Comparison of ENCODE assay signal across 23 mouse cellular contexts in genomic region chr5:100059326-100059725, GRCm38 (mm10). TPM values are rescaled to one million over a fixed set of nuclear protein-coding genes. Genes with fewer than 3 reads are reported as not detected.
DNase-seq lines count a peak whose midpoint lies in the region; ATAC-seq and TF ChIP-seq lines count a peak whose summit lies in the region.
"Had no signal": no experiment of that assay in that cellular context is flagged by ENCODE, and none has a peak within 500 bp of the region (broad histone marks: within the 10 kb centered on the region; RNA-seq: fewer than 3 reads in every experiment).

No protein-coding gene starts in this region.

- no peak for ATAC-seq in forebrain, embryonic 14.5 days
- ATAC-seq in limb, embryonic 13.5 days (ENCODE audit: low FRiP score, low read depth), result no peak
- ATAC-seq: activated CD4-positive, CD25-positive, alpha-beta regulatory T cell, adult 4 months; intestine, postnatal 0 days; Patski had no signal

- H3K9me3 ChIP-seq in forebrain, embryonic 14.5 days (replicated peaks; ENCODE audit: control insufficient read depth, low read length), result no peaks in the 10 kb centered on the region
- no peaks in the 10 kb centered on the region for H3K9me3 ChIP-seq in limb, embryonic 13.5 days
- H3K9me3 ChIP-seq: embryonic facial prominence, embryonic 12.5 days; heart, embryonic 13.5 days had no signal

- H3K4me2 ChIP-seq in forebrain, embryonic 14.5 days (ENCODE audit: low read length), result no peak overlapping the region
- no peak overlapping the region for H3K4me2 ChIP-seq in limb, embryonic 13.5 days (replicated peaks)
- H3K4me2 ChIP-seq: embryonic facial prominence, embryonic 12.5 days; heart, embryonic 13.5 days; liver, embryonic 11.5 days; lung, embryonic 14.5 days; midbrain, embryonic 11.5 days had no signal

- H3K4me1 ChIP-seq in forebrain, embryonic 14.5 days (ENCODE audit: control insufficient read depth, insufficient read depth, low read length), result peaks cover 17% of the 10 kb centered on the region
- H3K4me1 ChIP-seq in limb, embryonic 13.5 days, result peaks cover 33% of the 10 kb centered on the region

- H3K9ac ChIP-seq in forebrain, embryonic 14.5 days (ENCODE audit: low read length), result no peak overlapping the region
- no peak overlapping the region for H3K9ac ChIP-seq in limb, embryonic 13.5 days
- H3K9ac ChIP-seq: embryonic facial prominence, embryonic 12.5 days; heart, embryonic 13.5 days; lung, embryonic 14.5 days had no signal

- H3K36me3 ChIP-seq in forebrain, embryonic 14.5 days (ENCODE audit: control insufficient read depth, insufficient read depth, low read length), result peaks cover 48% of the 10 kb centered on the region
- H3K36me3 ChIP-seq in limb, embryonic 13.5 days, result peaks cover 53% of the 10 kb centered on the region

- no peak for DNase-seq in layer of hippocampus, adult 2 months (ENCODE audit: low spot score in 2 of 2)
- no peak for DNase-seq in layer of hippocampus, adult 11-12 months (ENCODE audit: low spot score)
- peak; percentile 66 for DNase-seq in brain, embryonic 14.5 days (ENCODE audit: low read depth)
- DNase-seq in forebrain, embryonic 14.5 days (ENCODE audit: low spot score), result peak; percentile 36
- DNase-seq in embryo, embryonic 10.5 days (ENCODE audit: low spot score), result no peak
- DNase-seq in heart, postnatal 4 days, result no peak
- DNase-seq: adrenal gland, postnatal 14 days; B cell, adult 2 months; cerebellum, adult 18-20 months; heart, postnatal 36 days; kidney, postnatal 10 days; layer of hippocampus, adult 9-11 months; lung, embryonic 14.5 days; lung, postnatal 4 days; thymus, postnatal 4 days had no signal

- no peak overlapping the region for H3K4me3 ChIP-seq in layer of hippocampus, adult 2 months
- no peak overlapping the region for H3K4me3 ChIP-seq in forebrain, embryonic 14.5 days (ENCODE audit: low read depth, low read length)
- no peak overlapping the region for H3K4me3 ChIP-seq in limb, embryonic 13.5 days
- H3K4me3 ChIP-seq: embryonic facial prominence, embryonic 12.5 days; heart, embryonic 13.5 days had no signal

- H3K27me3 ChIP-seq in forebrain, embryonic 14.5 days (replicated peaks; ENCODE audit: control insufficient read depth, insufficient read depth, low read length), result no peaks in the 10 kb centered on the region
- H3K27me3 ChIP-seq in limb, embryonic 13.5 days, result no peaks in the 10 kb centered on the region
- H3K27me3 ChIP-seq: embryonic facial prominence, embryonic 12.5 days; heart, embryonic 13.5 days; Patski had no signal

- no peak for TF ChIP-seq POLR2A in brain, embryonic 14.5 days (IDR thresholded peaks at IDR 0.05; ENCODE audit: borderline replicate concordance, extremely low read depth, insufficient read depth, insufficient read length, poor library complexity, severe bottlenecking)

- WGBS in forebrain, embryonic 14.5 days, result 37% methylated on average over 6 of the region's 6 CpGs
- WGBS in limb, embryonic 13.5 days, result 54% methylated on average over 6 of the region's 6 CpGs

- peak overlapping the region; percentile 63 for H3K27ac ChIP-seq in layer of hippocampus, adult 2 months
- H3K27ac ChIP-seq in forebrain, embryonic 14.5 days (ENCODE audit: low read depth, low read length), result 0 out of 2 replicates have a peak overlapping the region, but pooled peaks have one; percentile 55
- peak overlapping the region; percentile 34; the same call in 1 of the 2 replicates for H3K27ac ChIP-seq in limb, embryonic 13.5 days
- H3K27ac ChIP-seq: embryonic facial prominence, embryonic 12.5 days; heart, embryonic 13.5 days had no signal

- TF ChIP-seq CTCF in layer of hippocampus, adult 2 months (conservative IDR thresholded peaks at IDR 0.05), result no peak
- TF ChIP-seq CTCF in brain, embryonic 14.5 days (IDR thresholded peaks at IDR 0.05; ENCODE audit: borderline replicate concordance, extremely low read depth, insufficient read depth, insufficient read length), result no peak

RNA-seq across cellular contexts. Expression of gene Enoph1, which starts 19.5 kb away (rescaled TPM):
- 10 to 100 TPM; 50.8 to 51.9 TPM for total RNA-seq in layer of hippocampus, adult 2 months (2021)
- polyA plus RNA-seq in brain, embryonic 14.5 days (2012; rRNA removed), result 57.5 and 59.5 TPM in 2 replicates
- 53.2 and 60.2 TPM in 2 replicates for polyA plus RNA-seq in forebrain, embryonic 14.5 days (2014; fragmentation: Nextera tagmentation; extraction: Ambion mirVana)
- polyA plus RNA-seq in limb, embryonic 13.5 days (2015; fragmentation: Nextera tagmentation; extraction: Ambion mirVana), result 49.0 and 49.8 TPM in 2 replicates
- 10 to 100 TPM; 13.8 to 14.3 TPM for total RNA-seq in heart, postnatal 4 days (2021)

RNA-seq across cellular contexts. Expression of gene Hnrnpdl, which starts 19.9 kb away (rescaled TPM):
- 100 to 1,000 TPM; 203 to 216 TPM for total RNA-seq in layer of hippocampus, adult 2 months (2021)
- polyA plus RNA-seq in brain, embryonic 14.5 days (2012; rRNA removed), result 454 and 560 TPM in 2 replicates
- 244 and 250 TPM in 2 replicates for polyA plus RNA-seq in forebrain, embryonic 14.5 days (2014; fragmentation: Nextera tagmentation; extraction: Ambion mirVana)
- polyA plus RNA-seq in limb, embryonic 13.5 days (2015; fragmentation: Nextera tagmentation; extraction: Ambion mirVana), result 218 and 231 TPM in 2 replicates
- 100 to 1,000 TPM; 145 to 148 TPM for total RNA-seq in heart, postnatal 4 days (2021)

Comparison
In these comparisons a context has a peak if more than half of its experiments do, and no peak if none do; other contexts are left out.
1. DNase-seq: peak in brain, embryonic 14.5 days (single experiment) and forebrain, embryonic 14.5 days (single experiment); none in layer of hippocampus, adult 2 months (0 of 2), layer of hippocampus, adult 11-12 months (single experiment), embryo, embryonic 10.5 days (single experiment) and heart, postnatal 4 days (single experiment).
2. Peak in every context shown above with its lines, with median percentiles within 50 percentile points of each other: H3K27ac ChIP-seq.